Mouse (Mus musculus) embryonic facial prominence, embryonic 11.5 days (tissue): ENCODE data around the gene Lama1. TPM values are rescaled to one million over a fixed set of nuclear protein-coding genes. Genes with fewer than 3 reads are reported as not detected.

Experiments
- ATAC-seq: fragments of 200-750 bp; cut with Nextera tagmentation; replicated peaks from 2 replicates; pipeline ENCODE4 v1.8.0; 2017; ENCODE audit warnings: low read depth; ENCODE audit not compliant: insufficient number of reproducible peaks, low FRiP score, low TSS enrichment
- DNase-seq: peaks from one replicate; pipeline ENCODE4 v3.0.0-alpha.2; 2015; ENCODE audit warnings: low spot score
- H3K27ac ChIP-seq: fragments of 300-500 bp; sonication (generic); replicated peaks from 2 replicates; pipeline ENCODE4 v1.5.1; 2014; ENCODE audit warnings: mild to moderate bottlenecking, low read depth, low read length, control low read depth
- H3K27me3 ChIP-seq: fragments of 300-500 bp; sonication (generic); 2 replicates; pipeline ENCODE4 v1.6.1; 2014; ENCODE audit warnings: mild to moderate bottlenecking, low read length, moderate library complexity, mixed read lengths; ENCODE audit not compliant: control insufficient read depth, insufficient read depth
- H3K36me3 ChIP-seq: fragments of 300-500 bp; sonication (generic); replicated peaks from 2 replicates; pipeline ENCODE4 v1.6.1; 2014; ENCODE audit warnings: low read depth, mild to moderate bottlenecking, low read length, moderate library complexity, mixed read lengths; ENCODE audit not compliant: control insufficient read depth, insufficient read depth
- H3K4me1 ChIP-seq: fragments of 300-500 bp; sonication (generic); 2 replicates; pipeline ENCODE4 v1.6.1; 2014; ENCODE audit warnings: low read length, mixed read lengths; ENCODE audit not compliant: control insufficient read depth, insufficient read depth
- H3K4me2 ChIP-seq: fragments of 300-500 bp; sonication (generic); 2 replicates; pipeline ENCODE4 v1.6.1; 2014; ENCODE audit warnings: low read depth, mild to moderate bottlenecking, control low read depth, low read length, moderate library complexity
- H3K4me3 ChIP-seq: fragments of 300-500 bp; sonication (generic); 2 replicates; pipeline ENCODE4 v1.5.1; 2014; ENCODE audit warnings: low read depth, low read length, control low read depth
- H3K9ac ChIP-seq: fragments of 300-500 bp; sonication (generic); replicated peaks from 2 replicates; pipeline ENCODE4 v1.6.1; 2014; ENCODE audit warnings: mild to moderate bottlenecking, control low read depth, low read length
- H3K9me3 ChIP-seq: fragments of 300-500 bp; sonication (generic); replicated peaks from 2 replicates; pipeline ENCODE4 v1.6.1; 2016; ENCODE audit warnings: mild to moderate bottlenecking, low read length, inconsistent platforms, mixed read lengths; ENCODE audit not compliant: control insufficient read depth
- WGBS: fragments of 180-500 bp; shearing (Covaris S2); extraction: QIAGEN DNeasy Blood & Tissue Kit; methylation state at CpG from one replicate; pipeline ENCODE4 v1.1.7; 2014; 5-methylcytosine and 5-hydroxymethylcytosine counted together
- polyA plus RNA-seq: library from polyadenylated mRNA; unstranded; fragments of >200 nt; fragmentation: Nextera tagmentation; extraction: Ambion mirVana; gene quantifications from 2 replicates; pipeline ENCODE4 v1.2.1, GENCODE M21; 2014

Gene Lama1
- polyA plus RNA-seq, 1 experiment from 2014 or later, result 9.4 TPM

DNA sequence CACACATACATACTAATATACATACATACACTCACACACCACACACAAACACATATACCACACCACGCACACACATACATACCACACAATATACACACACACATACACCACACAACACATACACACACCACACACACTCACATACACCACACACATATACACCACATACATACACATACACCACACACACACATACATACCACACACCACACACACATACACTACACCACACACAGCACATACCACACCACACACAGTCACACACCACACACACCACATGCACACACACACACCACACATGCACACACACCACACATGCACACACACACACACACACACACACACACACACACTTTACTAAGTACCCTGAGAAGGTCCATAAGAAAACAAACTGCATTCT is 25.5 kb downstream of the Lama1 start:
- ATAC-seq, result no peak; the same call in 1 of the 2 replicates
- H3K9me3 ChIP-seq, result no peaks in the 10 kb centered on the region
- WGBS, result 97% methylated on average over 1 of the region's 1 CpGs
- no peak overlapping the region for H3K27ac ChIP-seq
- H3K9ac ChIP-seq, result no peak overlapping the region
- DNase-seq, result no peak
- H3K4me2 ChIP-seq, result no peak overlapping the region
- H3K36me3 ChIP-seq, result no peaks in the 10 kb centered on the region
- H3K27me3 ChIP-seq, result no peaks in the 10 kb centered on the region
- H3K4me3 ChIP-seq, result no peak overlapping the region
- no peaks in the 10 kb centered on the region for H3K4me1 ChIP-seq

DNA sequence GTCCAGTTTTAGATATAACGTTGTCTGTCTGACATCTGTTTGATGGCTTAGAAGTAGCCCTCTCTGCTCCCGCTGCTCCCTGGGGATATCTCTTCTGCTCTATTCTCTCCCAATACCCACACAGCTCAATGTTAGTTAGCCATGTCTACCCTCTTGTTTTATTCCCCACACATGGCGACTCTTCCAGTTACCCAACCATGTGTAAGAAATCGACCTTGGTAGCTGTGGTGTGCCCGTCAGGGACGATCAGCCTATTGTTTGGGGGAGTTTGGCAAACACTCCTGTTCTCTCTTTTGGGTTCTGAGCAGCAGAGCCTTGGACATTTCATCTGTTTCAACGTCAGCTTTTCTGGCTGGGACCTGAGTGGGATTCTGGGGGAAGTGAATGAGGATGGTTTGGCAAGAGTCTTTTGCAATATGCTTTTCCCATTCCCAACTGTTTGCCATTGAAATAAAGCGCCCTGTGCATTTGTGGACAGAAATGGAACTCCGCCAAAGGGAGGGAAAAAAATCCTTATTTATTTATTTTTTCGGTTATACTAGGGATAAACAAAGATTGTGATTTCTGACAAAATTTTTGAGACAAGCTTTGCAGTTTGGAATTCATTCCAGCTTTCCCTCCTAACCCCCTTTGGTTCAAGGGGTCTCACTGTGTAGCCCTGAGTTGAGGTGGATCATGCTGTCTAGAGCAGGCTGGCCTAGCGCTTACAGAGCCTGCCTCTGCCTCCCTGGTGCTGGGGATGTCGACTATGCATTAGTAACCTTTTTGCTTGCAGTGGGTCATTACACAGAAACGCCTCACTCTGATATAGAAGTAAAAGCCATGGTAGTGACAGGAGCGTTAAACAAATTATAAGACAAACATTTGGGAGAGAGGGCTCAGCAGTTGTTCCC is 26.4 kb downstream of the Lama1 start:
- H3K4me3 ChIP-seq, result no peak overlapping the region
- DNase-seq (no peak), ATAC-seq (no peak)
- no peaks in the 10 kb centered on the region for H3K4me1 ChIP-seq
- no peak overlapping the region for H3K4me2 ChIP-seq
- H3K9ac ChIP-seq, result no peak overlapping the region
- H3K27ac ChIP-seq, result no peak overlapping the region
- H3K27me3 ChIP-seq, result no peaks in the 10 kb centered on the region
- 83% methylated on average over 14 of the region's 14 CpGs for WGBS
- H3K36me3 ChIP-seq, result no peaks in the 10 kb centered on the region
- no peaks in the 10 kb centered on the region for H3K9me3 ChIP-seq

DNA sequence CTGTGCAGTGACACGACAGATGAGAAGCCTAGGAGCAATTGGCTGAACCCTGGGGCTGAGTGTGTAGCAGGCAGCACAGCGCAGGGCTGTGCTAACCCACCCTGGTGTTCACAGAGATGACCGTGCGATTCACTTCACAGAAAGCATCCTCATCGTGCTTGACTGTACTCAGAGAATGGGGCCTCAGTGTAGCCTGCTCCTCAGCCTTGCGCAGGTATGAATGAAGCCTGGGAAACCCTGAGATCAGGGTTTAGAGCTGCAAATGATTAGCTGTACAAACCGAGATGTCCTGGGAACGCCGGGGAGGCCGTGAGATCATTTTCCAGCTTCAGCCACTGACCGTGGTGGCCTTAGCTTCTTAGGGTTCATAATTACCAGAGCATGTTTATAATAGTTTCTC is 29.5 kb downstream of the Lama1 start:
- H3K4me3 ChIP-seq, result no peak overlapping the region
- H3K4me2 ChIP-seq, result no peak overlapping the region
- no peak overlapping the region for H3K9ac ChIP-seq
- no peaks in the 10 kb centered on the region for H3K36me3 ChIP-seq
- 68% methylated on average over 11 of the region's 11 CpGs for WGBS
- H3K4me1 ChIP-seq, result no peaks in the 10 kb centered on the region
- ATAC-seq (no peak), DNase-seq (no peak)
- H3K27ac ChIP-seq, result no peak overlapping the region
- no peaks in the 10 kb centered on the region for H3K9me3 ChIP-seq
- H3K27me3 ChIP-seq, result no peaks in the 10 kb centered on the region

DNA sequence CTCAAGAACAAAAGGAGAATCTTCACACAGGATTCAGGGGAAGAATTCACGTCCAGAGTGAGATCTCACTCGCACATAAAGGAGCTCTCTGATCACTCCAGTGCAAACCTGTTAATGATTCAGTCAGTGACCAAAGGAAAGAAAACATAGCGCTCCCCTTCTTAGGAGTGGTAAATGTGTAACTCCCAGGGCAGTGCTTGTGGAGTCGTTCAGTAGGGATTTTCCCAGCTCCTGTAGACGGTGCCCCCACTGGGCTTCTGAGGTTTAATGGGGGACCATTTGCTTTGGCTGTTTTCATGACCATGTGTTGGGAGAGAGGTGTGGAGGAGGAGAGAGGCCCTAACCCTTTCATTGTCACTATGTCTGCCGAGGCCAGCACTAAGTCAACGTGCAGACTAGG is 31.7 kb downstream of the Lama1 start:
- Histone ChIP-seq H3K4me2 (no peak overlapping the region), H3K4me1 (no peaks in the 10 kb centered on the region), H3K4me3 (no peak overlapping the region), H3K27me3 (no peaks in the 10 kb centered on the region), H3K27ac (no peak overlapping the region), H3K36me3 (no peaks in the 10 kb centered on the region), H3K9ac (no peak overlapping the region), H3K9me3 (no peaks in the 10 kb centered on the region)
- 79% methylated on average over 7 of the region's 7 CpGs for WGBS
- ATAC-seq (no peak), DNase-seq (no peak)

DNA sequence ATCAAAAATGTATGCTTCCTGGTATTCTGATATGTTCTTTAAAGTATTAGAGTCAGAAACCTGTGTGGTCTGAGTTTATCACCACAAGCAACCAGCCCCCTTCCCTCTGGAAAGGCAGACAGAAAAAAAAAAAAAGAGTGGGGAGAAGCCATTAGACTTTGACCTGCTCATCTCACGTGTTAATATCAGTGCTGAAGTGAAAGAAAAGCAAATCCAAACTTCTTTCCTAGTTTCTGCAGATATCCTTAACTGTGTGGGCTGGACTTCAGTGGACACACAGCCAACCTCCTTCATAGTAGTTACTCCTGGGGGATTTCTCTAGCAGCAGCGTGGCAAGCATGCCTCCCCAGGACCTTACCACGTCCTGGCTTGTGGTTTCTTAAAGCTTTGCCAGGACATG is 34.0 kb downstream of the Lama1 start:
- no peaks in the 10 kb centered on the region for H3K27me3 ChIP-seq
- H3K27ac ChIP-seq, result no peak overlapping the region
- H3K9me3 ChIP-seq, result no peaks in the 10 kb centered on the region
- ATAC-seq (no peak), DNase-seq (no peak)
- H3K9ac ChIP-seq, result no peak overlapping the region
- H3K36me3 ChIP-seq, result no peaks in the 10 kb centered on the region
- no peak overlapping the region for H3K4me2 ChIP-seq
- no peaks in the 10 kb centered on the region for H3K4me1 ChIP-seq
- H3K4me3 ChIP-seq, result no peak overlapping the region
- 71% methylated on average over 3 of the region's 3 CpGs for WGBS

DNA sequence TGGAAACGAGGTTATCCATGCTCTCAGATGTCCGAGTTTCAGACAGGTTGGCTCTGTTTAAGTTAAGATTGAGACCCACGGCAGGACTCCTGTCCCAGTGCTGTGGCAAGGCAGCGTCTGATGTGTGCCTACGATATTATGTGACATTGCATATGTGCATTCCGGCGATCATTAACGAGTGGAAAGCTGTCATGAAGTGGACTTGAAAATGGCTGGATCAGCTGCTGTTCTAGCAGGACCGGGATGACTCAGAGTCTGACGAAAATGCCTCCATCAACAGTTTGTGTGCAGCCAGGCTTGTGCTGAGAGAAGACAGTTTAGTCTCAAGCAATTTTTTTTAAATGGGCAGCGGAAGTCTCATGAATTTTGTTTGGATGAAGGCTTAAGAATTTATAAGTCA is 34.9 kb downstream of the Lama1 start:
- H3K27me3 ChIP-seq, result no peaks in the 10 kb centered on the region
- H3K36me3 ChIP-seq, result no peaks in the 10 kb centered on the region
- H3K4me3 ChIP-seq, result no peak overlapping the region
- H3K4me2 ChIP-seq, result no peak overlapping the region
- no peaks in the 10 kb centered on the region for H3K9me3 ChIP-seq
- no peak for DNase-seq
- H3K27ac ChIP-seq, result no peak overlapping the region
- ATAC-seq, result no peak
- H3K4me1 ChIP-seq, result no peaks in the 10 kb centered on the region
- WGBS, result 88% methylated on average over 11 of the region's 11 CpGs
- H3K9ac ChIP-seq, result no peak overlapping the region

DNA sequence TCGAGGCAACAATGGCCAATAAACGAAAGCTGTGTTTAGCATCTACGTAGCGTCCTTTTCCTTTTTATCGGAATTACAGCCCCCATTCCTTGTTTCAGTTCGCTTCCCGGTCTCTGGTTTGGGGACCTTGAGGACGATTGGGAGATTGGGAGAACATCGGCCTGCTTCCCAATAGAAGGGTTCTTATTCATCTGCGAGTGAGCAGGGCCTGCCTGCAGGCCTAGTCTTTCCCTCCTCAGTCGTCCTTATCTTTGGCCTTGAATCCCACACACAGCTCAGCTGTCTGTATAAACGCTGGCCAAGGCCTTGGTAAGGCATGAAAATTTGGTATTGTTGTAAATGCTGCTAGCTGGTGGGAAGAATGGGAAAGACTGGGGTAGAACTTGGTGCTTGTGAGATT is 36.5 kb downstream of the Lama1 start:
- H3K4me1 ChIP-seq, result no peaks in the 10 kb centered on the region
- no peak overlapping the region for H3K4me3 ChIP-seq
- DNase-seq (no peak), ATAC-seq (no peak)
- WGBS, result 87% methylated on average over 12 of the region's 12 CpGs
- no peaks in the 10 kb centered on the region for H3K27me3 ChIP-seq
- H3K36me3 ChIP-seq, result no peaks in the 10 kb centered on the region; the same call in 1 of the 2 replicates
- no peak overlapping the region for H3K9ac ChIP-seq
- no peak overlapping the region for H3K27ac ChIP-seq
- no peak overlapping the region for H3K4me2 ChIP-seq
- H3K9me3 ChIP-seq, result no peaks in the 10 kb centered on the region

DNA sequence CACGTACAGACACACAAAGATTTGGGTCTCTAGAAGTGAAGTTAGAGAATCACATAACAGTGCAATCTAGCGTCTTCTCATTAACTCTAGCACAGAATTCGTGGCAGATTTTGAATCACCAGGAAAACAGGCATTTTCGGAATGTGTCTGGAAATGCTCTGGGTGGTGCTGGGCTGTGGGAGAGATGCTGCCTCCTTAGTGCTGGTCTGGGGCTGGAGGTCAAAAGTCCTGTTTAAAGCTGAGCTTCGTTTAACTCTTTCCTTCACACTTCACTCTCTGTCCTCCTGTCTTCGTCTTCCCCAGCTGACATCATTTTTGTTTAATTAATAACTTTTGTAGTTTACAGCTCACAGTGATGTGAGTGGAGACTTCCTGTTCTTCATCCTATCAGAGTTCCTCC is 38.7 kb downstream of the Lama1 start:
- DNase-seq, result no peak
- H3K9ac ChIP-seq, result no peak overlapping the region
- no peaks in the 10 kb centered on the region for H3K27me3 ChIP-seq
- no peak for ATAC-seq
- H3K36me3 ChIP-seq, result no peaks in the 10 kb centered on the region; the same call in 1 of the 2 replicates
- no peak overlapping the region for H3K4me3 ChIP-seq
- H3K9me3 ChIP-seq, result no peaks in the 10 kb centered on the region
- no peak overlapping the region for H3K4me2 ChIP-seq
- H3K4me1 ChIP-seq, result no peaks in the 10 kb centered on the region
- H3K27ac ChIP-seq, result no peak overlapping the region
- 71% methylated on average over 6 of the region's 6 CpGs for WGBS
